Mouse (Mus musculus): ENCODE data around the gene Lhx4.

- TF ChIP-seq CTCF (IDR thresholded peaks at IDR 0.05; ENCODE audit: borderline replicate concordance, insufficient read depth, low read depth, low read length) = no peak
- no peak for TF ChIP-seq POLR2A (IDR thresholded peaks at IDR 0.05; ENCODE audit: borderline replicate concordance, insufficient read depth, low read length)
These were observed 96.5 kb downstream of the Lhx4 start for GRCm38 (mm10) chr1:155654961-155655360.

Measured in cerebellum, adult 2 months (tissue).